ENCODE assay signal across 25 mouse cellular contexts in genomic region chr16:79240191-79240590, GRCm38 (mm10).
"Had no signal": no experiment of that assay in that cellular context is flagged by ENCODE, and none has a peak within 500 bp of the region (broad histone marks: within the 10 kb centered on the region; RNA-seq: fewer than 3 reads in every experiment).

No protein-coding gene starts in this region.

- H3K4me2 ChIP-seq: heart, embryonic 12.5 days; hindbrain, embryonic 12.5 days; hindbrain, embryonic 14.5 days; intestine, embryonic 15.5 days; limb, embryonic 13.5 days; limb, embryonic 15.5 days had no signal

- H3K9me3 ChIP-seq: heart, embryonic 10.5 days; heart, embryonic 12.5 days; hindbrain, embryonic 10.5 days; hindbrain, embryonic 12.5 days; intestine, embryonic 15.5 days; limb, embryonic 13.5 days; limb, embryonic 15.5 days had no signal

- DNase-seq: gastrocnemius, adult 2 months; gastrocnemius, postnatal 10 days; gastrocnemius, postnatal 25 days; heart, adult 18-20 months; heart, postnatal 10 days; heart, postnatal 4 days; kidney, adult 18-20 months; kidney, adult 8-10 months; kidney, postnatal 10 days; kidney, postnatal 25 days; kidney, postnatal 4 days; layer of hippocampus, postnatal 36 days; left cerebral cortex, postnatal 4 days had no signal

- ATAC-seq: hindbrain, embryonic 16.5 days; inflammation-experienced regulatory T-cells, adult 6 months; intestine, embryonic 15.5 days; intestine, postnatal 0 days had no signal

- H3K4me3 ChIP-seq: gastrocnemius, adult 2 months; heart, embryonic 10.5 days; heart, embryonic 12.5 days; hindbrain, embryonic 10.5 days; hindbrain, embryonic 12.5 days; intestine, embryonic 15.5 days; layer of hippocampus, adult 2 months; limb, embryonic 13.5 days; limb, embryonic 15.5 days had no signal

- H3K27ac ChIP-seq: gastrocnemius, adult 2 months; heart, embryonic 10.5 days; hindbrain, embryonic 10.5 days; hindbrain, embryonic 12.5 days; hindbrain, embryonic 14.5 days; intestine, embryonic 15.5 days; layer of hippocampus, adult 2 months; limb, embryonic 13.5 days; limb, embryonic 15.5 days had no signal

- H3K9ac ChIP-seq: heart, embryonic 12.5 days; hindbrain, embryonic 12.5 days; hindbrain, embryonic 14.5 days; intestine, embryonic 15.5 days; limb, embryonic 13.5 days; limb, embryonic 15.5 days had no signal

- H3K4me1 ChIP-seq: heart, embryonic 10.5 days; heart, embryonic 12.5 days; hindbrain, embryonic 10.5 days; hindbrain, embryonic 12.5 days; intestine, embryonic 15.5 days; limb, embryonic 13.5 days; limb, embryonic 15.5 days had no signal

- H3K36me3 ChIP-seq: heart, embryonic 10.5 days; heart, embryonic 12.5 days; hindbrain, embryonic 10.5 days; hindbrain, embryonic 12.5 days; intestine, embryonic 15.5 days; limb, embryonic 13.5 days; limb, embryonic 15.5 days had no signal

- H3K27me3 ChIP-seq: heart, embryonic 12.5 days; hindbrain, embryonic 12.5 days; intestine, embryonic 15.5 days; limb, embryonic 13.5 days; limb, embryonic 15.5 days had no signal
